Mouse (Mus musculus) forebrain, embryonic 14.5 days (tissue): ENCODE results near the gene Gngt2. TPM values are rescaled to one million over a fixed set of nuclear protein-coding genes. Genes with fewer than 3 reads are reported as not detected.

Experiments used
- ATAC-seq: fragments of 200-750 bp; cut with Nextera tagmentation; 2 replicates; pipeline ENCODE4 v1.8.0; 2017; ENCODE audit warnings: mild to moderate bottlenecking, moderate library complexity
- DNase-seq: peaks from one replicate; pipeline ENCODE4 v3.0.0-alpha.2; 2015; ENCODE audit warnings: low spot score
- H3K27ac ChIP-seq: fragments of 300-500 bp; sonication (generic); 2 replicates; pipeline ENCODE4 v1.5.1; 2014; ENCODE audit warnings: low read depth, mild to moderate bottlenecking, control low read depth, low read length, moderate library complexity
- H3K27me3 ChIP-seq: fragments of 300-500 bp; sonication (generic); replicated peaks from 2 replicates; pipeline ENCODE4 v1.6.1; 2014; ENCODE audit warnings: low read length, control low read depth, mixed read lengths; ENCODE audit not compliant: control insufficient read depth, insufficient read depth
- H3K36me3 ChIP-seq: fragments of 300-500 bp; sonication (generic); 2 replicates; pipeline ENCODE4 v1.6.1; 2014; ENCODE audit warnings: low read length, control low read depth; ENCODE audit not compliant: control insufficient read depth, insufficient read depth
- H3K4me1 ChIP-seq: fragments of 300-500 bp; sonication (generic); 2 replicates; pipeline ENCODE4 v1.6.1; 2014; ENCODE audit warnings: antibody characterized with exemption, low read length, control low read depth; ENCODE audit not compliant: control insufficient read depth, insufficient read depth
- H3K4me2 ChIP-seq: fragments of 300-500 bp; sonication (generic); 2 replicates; pipeline ENCODE4 v1.6.1; 2014; ENCODE audit warnings: mild to moderate bottlenecking, control low read depth, low read length
- H3K4me3 ChIP-seq: fragments of 300-500 bp; sonication (generic); 2 replicates; pipeline ENCODE4 v1.5.1; 2014; ENCODE audit warnings: low read depth, low read length, control low read depth
- H3K9ac ChIP-seq: fragments of 300-500 bp; sonication (generic); 2 replicates; pipeline ENCODE4 v1.6.1; 2014; ENCODE audit warnings: mild to moderate bottlenecking, low read length, control low read depth, moderate library complexity
- H3K9me3 ChIP-seq: fragments of 300-500 bp; sonication (generic); replicated peaks from 2 replicates; pipeline ENCODE4 v1.6.1; 2016; ENCODE audit warnings: low read length, control low read depth, mixed read lengths; ENCODE audit not compliant: control insufficient read depth
- WGBS: fragments of 180-500 bp; shearing (Covaris S2); extraction: QIAGEN DNeasy Blood & Tissue Kit; methylation state at CpG from one replicate; pipeline ENCODE4 v1.1.7; 2014; 5-methylcytosine and 5-hydroxymethylcytosine counted together
- polyA plus RNA-seq: library from polyadenylated mRNA; unstranded; fragments of >200 nt; fragmentation: Nextera tagmentation; extraction: Ambion mirVana; gene quantifications from 2 replicates; pipeline ENCODE4 v1.2.1, GENCODE M21; 2014

The Gngt2 gene
- polyA plus RNA-seq, 1 experiment from 2014 or later: 2.7 TPM

DNA sequence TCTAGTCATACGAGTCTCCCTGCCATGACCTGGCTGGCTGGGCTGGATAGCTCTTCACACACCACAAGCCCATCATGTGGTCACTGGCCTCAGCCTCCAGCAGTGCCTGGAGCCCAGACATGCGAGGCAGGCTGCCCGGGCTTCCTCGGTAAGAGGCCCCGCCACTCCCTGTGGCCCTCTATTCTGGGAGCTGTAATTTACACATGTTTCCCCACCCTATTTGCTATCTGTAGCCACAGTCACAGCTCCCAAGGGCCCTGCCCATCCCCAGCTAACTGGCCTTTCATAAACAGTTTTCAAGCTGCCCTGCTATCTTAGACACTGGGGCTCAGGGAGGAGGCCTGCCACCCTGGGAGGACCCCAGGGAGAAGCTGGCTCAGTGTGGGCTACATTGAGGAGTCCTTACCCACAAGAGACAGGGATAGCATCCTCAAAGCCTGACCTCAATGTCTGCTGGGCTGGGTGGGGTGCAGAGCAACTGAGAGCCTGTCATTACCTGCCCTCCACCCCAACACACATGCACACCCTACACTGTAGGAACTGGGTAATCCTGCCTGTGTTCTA is 28.5 kb upstream of the Gngt2 start:
- no peaks in the 10 kb centered on the region for H3K9me3 ChIP-seq
- H3K27me3 ChIP-seq: no peaks in the 10 kb centered on the region
- no peak overlapping the region for H3K4me2 ChIP-seq
- H3K4me3 ChIP-seq: no peak overlapping the region
- no peaks in the 10 kb centered on the region for H3K4me1 ChIP-seq
- ATAC-seq (no peak), DNase-seq (no peak)
- H3K27ac ChIP-seq: no peak overlapping the region
- no peaks in the 10 kb centered on the region for H3K36me3 ChIP-seq
- 83% methylated on average over 5 of the region's 5 CpGs for WGBS
- no peak overlapping the region for H3K9ac ChIP-seq

DNA sequence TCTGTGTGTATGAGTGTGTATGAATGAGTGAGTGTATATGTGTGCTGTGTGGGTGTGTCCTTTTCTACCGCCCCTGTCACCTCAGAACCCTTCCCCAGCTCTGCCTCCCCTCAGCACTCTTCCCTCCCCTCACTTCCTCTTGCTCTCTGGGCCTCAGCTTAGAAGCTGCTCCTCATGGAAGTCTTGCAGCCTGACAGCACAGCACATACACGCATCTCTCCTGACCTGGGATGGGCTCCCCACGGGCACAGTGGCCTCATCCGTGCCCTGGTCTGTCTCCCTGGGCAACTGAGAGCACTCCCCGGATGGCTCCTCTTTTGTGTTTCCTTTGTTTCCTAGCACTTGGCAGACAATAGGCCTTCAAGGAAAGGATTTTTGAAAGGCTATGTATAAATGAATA is 27.4 kb upstream of the Gngt2 start:
- no peaks in the 10 kb centered on the region for H3K27me3 ChIP-seq
- no peaks in the 10 kb centered on the region for H3K36me3 ChIP-seq
- H3K4me2 ChIP-seq: no peak overlapping the region
- ATAC-seq (no peak), DNase-seq (no peak)
- H3K9ac ChIP-seq: no peak overlapping the region
- H3K4me1 ChIP-seq: no peaks in the 10 kb centered on the region
- WGBS: 20% methylated on average over 5 of the region's 5 CpGs
- no peak overlapping the region for H3K4me3 ChIP-seq
- no peaks in the 10 kb centered on the region for H3K9me3 ChIP-seq
- no peak overlapping the region for H3K27ac ChIP-seq

DNA sequence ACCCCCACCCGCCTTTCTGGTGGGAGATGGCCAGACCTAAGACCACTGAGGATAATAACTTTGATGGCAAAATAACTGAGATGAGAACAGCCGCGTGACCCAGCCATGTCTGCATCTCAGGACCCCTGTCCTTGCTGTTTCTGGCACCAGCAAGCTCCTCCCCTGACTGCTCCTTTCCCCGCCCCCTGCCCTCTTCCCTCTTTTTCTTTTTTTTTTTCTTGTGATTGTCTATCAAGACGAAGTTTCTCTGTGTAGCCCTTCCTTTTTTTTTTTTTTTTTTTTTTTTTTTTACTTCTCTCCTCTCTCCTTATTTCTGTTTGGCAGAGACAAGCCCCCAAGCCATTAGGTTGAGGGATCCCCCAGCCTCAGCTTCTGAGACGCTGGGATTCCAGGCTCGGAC is 26.2 kb upstream of the Gngt2 start:
- Histone ChIP-seq H3K27ac (no peak overlapping the region), H3K4me1 (no peaks in the 10 kb centered on the region), H3K4me2 (no peak overlapping the region), H3K36me3 (no peaks in the 10 kb centered on the region), H3K9ac (no peak overlapping the region), H3K27me3 (no peaks in the 10 kb centered on the region), H3K4me3 (no peak overlapping the region), H3K9me3 (no peaks in the 10 kb centered on the region)
- no peak for DNase-seq
- WGBS: 75% methylated on average over 7 of the region's 7 CpGs
- ATAC-seq: no peak

DNA sequence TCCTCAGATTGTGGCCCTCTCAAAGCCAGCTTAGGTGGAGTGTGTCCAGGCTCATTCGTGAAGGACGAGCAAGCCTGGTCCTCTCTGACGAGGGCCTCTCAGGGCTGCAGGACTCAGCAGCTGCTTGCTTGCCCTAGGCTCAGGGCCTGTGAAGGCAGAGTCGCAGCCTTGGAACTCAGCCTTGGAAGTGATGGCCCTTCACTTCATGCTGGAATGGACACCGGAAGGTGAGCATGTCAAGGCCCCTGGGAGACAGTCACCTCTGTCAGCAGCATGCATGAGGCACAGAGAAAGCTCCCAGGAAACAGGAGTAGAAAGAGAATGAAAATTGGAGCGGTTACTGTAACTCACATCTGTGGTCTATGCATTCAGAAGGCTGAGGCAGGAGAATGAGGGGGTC is 25.3 kb upstream of the Gngt2 start:
- H3K4me1 ChIP-seq: no peaks in the 10 kb centered on the region
- H3K4me3 ChIP-seq: no peak overlapping the region
- no peak for DNase-seq
- ATAC-seq: no peak
- no peak overlapping the region for H3K9ac ChIP-seq
- no peak overlapping the region for H3K4me2 ChIP-seq
- WGBS: 82% methylated on average over 6 of the region's 6 CpGs
- H3K36me3 ChIP-seq: no peaks in the 10 kb centered on the region
- H3K27me3 ChIP-seq: no peaks in the 10 kb centered on the region
- H3K27ac ChIP-seq: no peak overlapping the region
- H3K9me3 ChIP-seq: no peaks in the 10 kb centered on the region

DNA sequence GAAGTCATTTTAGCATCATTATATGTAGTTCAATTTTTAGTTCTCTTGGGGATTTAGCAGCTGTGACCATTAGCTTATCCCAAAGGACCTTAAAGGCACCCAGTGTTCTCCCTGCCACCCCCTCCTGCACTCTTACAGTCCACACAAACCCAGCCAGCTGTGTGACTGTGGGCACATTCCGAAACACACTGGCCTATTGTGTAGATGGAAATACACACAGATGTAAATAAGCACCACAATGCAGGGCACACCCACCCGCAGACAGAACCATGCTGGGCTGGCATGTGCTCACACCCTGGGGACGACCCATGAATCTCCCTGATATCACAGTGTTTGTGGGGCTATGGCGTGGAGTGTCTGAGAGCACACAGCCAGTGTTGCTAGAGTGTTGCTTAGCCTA is 24.8 kb upstream of the Gngt2 start:
- ATAC-seq (no peak), DNase-seq (no peak)
- H3K4me2 ChIP-seq: no peak overlapping the region
- no peaks in the 10 kb centered on the region for H3K27me3 ChIP-seq
- WGBS: 71% methylated on average over 4 of the region's 4 CpGs
- H3K9me3 ChIP-seq: no peaks in the 10 kb centered on the region
- H3K4me3 ChIP-seq: no peak overlapping the region
- H3K27ac ChIP-seq: no peak overlapping the region
- H3K9ac ChIP-seq: no peak overlapping the region
- H3K4me1 ChIP-seq: no peaks in the 10 kb centered on the region
- no peaks in the 10 kb centered on the region for H3K36me3 ChIP-seq

DNA sequence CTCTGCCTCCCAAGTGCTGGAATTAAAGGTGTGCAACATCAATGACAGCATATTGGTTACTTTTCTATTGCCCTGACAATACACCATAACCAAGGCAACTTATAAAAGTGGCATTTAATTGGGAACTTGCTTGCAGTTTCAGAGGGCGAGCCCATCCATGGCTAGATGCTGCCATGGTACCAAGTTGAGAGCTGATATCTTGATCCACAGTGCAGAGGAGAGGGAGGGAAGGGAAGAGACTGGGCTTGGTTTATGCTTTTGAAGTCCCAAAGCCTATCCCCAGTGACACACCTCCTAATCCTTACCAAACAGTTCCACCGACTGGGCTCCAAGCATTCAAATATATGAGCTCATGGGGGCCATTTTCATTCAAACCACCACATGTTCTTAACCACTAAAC is 22.9 kb upstream of the Gngt2 start:
- Histone ChIP-seq H3K9me3 (no peaks in the 10 kb centered on the region), H3K27ac (no peak overlapping the region), H3K36me3 (no peaks in the 10 kb centered on the region), H3K27me3 (no peaks in the 10 kb centered on the region), H3K9ac (no peak overlapping the region), H3K4me3 (no peak overlapping the region), H3K4me2 (no peak overlapping the region), H3K4me1 (no peaks in the 10 kb centered on the region)
- WGBS: 87% methylated on average over 2 of the region's 2 CpGs
- ATAC-seq (no peak), DNase-seq (no peak)

DNA sequence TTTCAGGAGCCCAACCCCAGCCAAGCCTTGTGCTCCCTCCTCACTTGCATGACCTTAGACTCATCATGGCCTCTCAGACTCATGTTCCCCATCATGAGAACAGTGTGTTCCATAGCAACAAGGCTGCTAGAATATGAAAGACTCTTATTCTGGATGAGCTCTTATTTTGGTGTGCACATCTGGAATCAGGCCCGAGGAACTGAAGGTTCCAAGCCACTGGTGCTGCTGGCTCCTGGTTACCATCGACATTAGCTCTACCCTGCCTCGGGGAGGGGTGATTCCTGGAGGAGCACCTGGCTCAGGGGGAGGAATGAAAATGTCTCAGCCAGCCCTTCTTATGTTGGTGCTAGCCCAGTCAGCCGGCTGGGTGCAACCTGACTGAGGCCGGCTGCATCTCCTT is 22.2 kb upstream of the Gngt2 start:
- WGBS: 86% methylated on average over 5 of the region's 5 CpGs
- Histone ChIP-seq H3K9ac (no peak overlapping the region), H3K4me3 (no peak overlapping the region), H3K4me1 (no peaks in the 10 kb centered on the region), H3K27ac (no peak overlapping the region), H3K36me3 (no peaks in the 10 kb centered on the region), H3K4me2 (no peak overlapping the region), H3K9me3 (no peaks in the 10 kb centered on the region), H3K27me3 (no peaks in the 10 kb centered on the region)
- DNase-seq: no peak
- no peak for ATAC-seq

DNA sequence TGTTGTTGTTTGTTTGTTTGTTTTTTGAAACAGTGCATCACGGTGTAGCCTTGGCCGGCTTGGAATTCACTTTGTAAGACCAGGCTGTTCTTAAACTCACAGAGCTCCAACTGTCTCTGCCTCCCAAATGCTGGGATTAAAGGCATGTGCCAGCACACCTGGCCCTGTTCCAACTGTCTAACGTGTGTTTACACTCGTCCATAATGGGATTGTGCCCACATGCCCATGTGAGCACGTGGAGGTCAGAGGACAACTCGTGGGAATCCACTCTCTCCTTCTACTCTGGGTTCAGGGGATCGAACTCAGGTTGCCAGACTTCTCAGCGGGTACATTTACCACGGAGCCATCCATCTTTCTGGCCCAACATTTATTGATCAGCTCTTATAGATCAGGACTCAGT is 21.6 kb upstream of the Gngt2 start:
- Histone ChIP-seq H3K36me3 (no peaks in the 10 kb centered on the region), H3K27ac (no peak overlapping the region), H3K27me3 (no peaks in the 10 kb centered on the region), H3K4me3 (no peak overlapping the region), H3K4me2 (no peak overlapping the region), H3K9ac (no peak overlapping the region), H3K9me3 (no peaks in the 10 kb centered on the region), H3K4me1 (no peaks in the 10 kb centered on the region)
- ATAC-seq: no peak
- no peak for DNase-seq
- WGBS: 69% methylated on average over 9 of the region's 9 CpGs

DNA sequence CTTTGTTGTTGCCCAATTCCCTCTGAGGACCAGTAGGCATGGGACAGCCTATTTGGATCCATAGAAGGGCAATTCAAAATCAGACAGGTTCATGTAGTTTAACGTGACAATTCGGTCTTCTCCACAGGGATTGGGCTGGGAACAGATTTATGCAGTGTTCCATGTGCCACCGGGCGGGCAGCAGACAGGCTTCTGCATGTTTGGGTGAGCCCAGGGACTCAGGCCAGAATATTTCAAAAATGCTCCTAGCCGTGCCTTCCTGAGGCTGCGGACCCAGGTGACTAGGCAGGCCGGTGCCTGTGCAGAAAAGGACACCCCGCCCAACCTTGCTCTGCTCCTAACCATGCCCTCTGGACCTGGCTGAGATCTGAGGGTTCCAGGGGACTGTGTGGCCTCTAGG is 17.9 kb upstream of the Gngt2 start:
- H3K27ac ChIP-seq: no peak overlapping the region
- H3K4me2 ChIP-seq: no peak overlapping the region
- no peak overlapping the region for H3K4me3 ChIP-seq
- 91% methylated on average over 8 of the region's 8 CpGs for WGBS
- H3K27me3 ChIP-seq: no peaks in the 10 kb centered on the region
- H3K36me3 ChIP-seq: no peaks in the 10 kb centered on the region
- no peak for ATAC-seq
- DNase-seq: no peak
- H3K9me3 ChIP-seq: no peaks in the 10 kb centered on the region
- no peaks in the 10 kb centered on the region; the same call in 1 of the 2 replicates for H3K4me1 ChIP-seq
- H3K9ac ChIP-seq: no peak overlapping the region
